Mouse (Mus musculus) lung, adult 2 months (tissue): Measurements from ENCODE around the gene Flot2. TPM values are rescaled to one million over a fixed set of nuclear protein-coding genes. Genes with fewer than 3 reads are reported as not detected.

Experiments used
- DNase-seq: peaks from one replicate; pipeline ENCODE4 v3.0.0; 2022
- H3K4me1 ChIP-seq: fragments of 200-500 bp; 2 replicates; pipeline ENCODE4 v1.6.1; 2011; ENCODE audit warnings: low read length; ENCODE audit not compliant: control insufficient read depth, insufficient read depth
- H3K4me3 ChIP-seq: fragments of 200-500 bp; replicated peaks from 2 replicates; pipeline ENCODE3; 2011; ENCODE audit warnings: low read depth, mild to moderate bottlenecking, control low read depth, low read length; ENCODE audit errors: extremely low read depth
- CTCF ChIP-seq: fragments of 200-500 bp; IDR thresholded peaks from 2 replicates; pipeline ENCODE4 v1.5.1; 2011; ENCODE audit warnings: mild to moderate bottlenecking, low read length, control low read depth; ENCODE audit not compliant: insufficient read depth
- POLR2A ChIP-seq: fragments of 200-500 bp; IDR thresholded peaks from 2 replicates; pipeline ENCODE4 v1.6.1; 2011; ENCODE audit warnings: low read depth, mild to moderate bottlenecking, control low read depth, low read length, borderline replicate concordance; ENCODE audit errors: extremely low read depth
- WGBS: fragments of 180-500 bp; shearing (Covaris S2); methylation state at CpG from one replicate; pipeline ENCODE4 v1.1.7; 2018; 5-methylcytosine and 5-hydroxymethylcytosine counted together
- polyA plus RNA-seq: library from polyadenylated mRNA; depleted of rRNA; stranded (reverse); fragments of >200 nt; gene quantifications from 2 replicates; pipeline ENCODE4 v1.2.3, GENCODE M21; 2012; rRNA removed

The Flot2 gene
- polyA plus RNA-seq, 1 experiment = 145 TPM

DNA sequence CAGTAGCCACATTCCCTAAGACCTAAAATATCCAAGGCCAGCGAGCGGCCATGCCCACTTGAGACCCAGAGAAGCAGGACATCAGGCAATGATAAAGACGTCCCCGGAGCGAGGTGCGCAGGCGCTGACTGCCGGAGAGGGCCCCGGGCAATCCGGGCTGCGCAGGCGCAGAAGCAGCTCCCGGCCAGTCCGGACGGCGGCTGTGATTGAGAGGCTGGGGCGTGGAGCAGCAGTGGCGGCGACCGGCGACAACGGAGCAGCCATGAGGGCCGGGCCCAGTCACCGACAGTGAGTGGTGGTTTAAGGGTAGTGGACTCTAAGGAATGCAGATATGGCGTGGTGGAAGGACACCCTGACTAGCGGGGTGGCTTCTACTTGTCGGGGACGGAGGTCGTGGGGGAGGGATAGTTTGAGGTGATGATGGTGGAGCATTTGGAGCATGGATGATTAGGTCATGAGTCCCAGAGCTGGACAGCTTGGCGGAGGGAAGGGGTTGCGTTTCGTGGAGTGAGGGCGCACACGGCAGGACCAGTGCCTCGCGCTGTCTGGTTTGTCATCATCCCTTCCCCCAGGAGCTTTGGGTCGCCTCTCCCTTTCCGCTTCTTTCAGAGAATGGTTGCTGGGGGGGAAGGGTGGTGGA lies 56.9 kb downstream of the Flot2 start, which contains the start of gene Fam222b:
Gene Fam222b (plus strand): TSS at position 157 of the 640 bp plus-strand sequence.
- H3K4me3 ChIP-seq = peak within 1 kb of the TSS; percentile 96
- 1% methylated on average over 38 of the region's 38 CpGs for WGBS
- TF ChIP-seq CTCF = no peak
- TF ChIP-seq POLR2A = peak; percentile 80
- DNase-seq = peak; percentile 86
- peaks cover 10% of the 10 kb centered on the region for H3K4me1 ChIP-seq

DNA sequence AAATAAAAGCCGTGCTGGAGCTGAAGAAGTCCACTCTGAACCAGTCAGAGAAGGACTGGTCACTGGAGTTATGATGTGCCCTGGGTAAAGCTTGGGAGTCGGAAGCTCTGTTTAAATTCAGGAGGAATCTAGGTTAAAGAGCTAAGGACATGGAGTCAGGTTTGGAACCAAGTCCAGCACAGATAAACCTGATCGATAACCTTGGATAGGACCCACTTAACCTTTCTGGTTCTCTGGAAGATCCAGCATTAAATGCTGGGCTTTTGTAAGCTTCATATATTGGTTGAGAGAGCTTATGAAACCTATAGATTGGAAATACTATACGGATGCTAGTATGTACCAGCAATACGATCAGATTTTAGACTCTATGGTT lies 57.4 kb downstream of the Flot2 start:
- no peak for DNase-seq
- TF ChIP-seq CTCF = no peak
- TF ChIP-seq POLR2A = no peak
- Histone ChIP-seq H3K4me3 (peak overlapping the region; percentile 96), H3K4me1 (peaks cover 10% of the 10 kb centered on the region)
- 12% methylated on average over 5 of the region's 5 CpGs for WGBS

DNA sequence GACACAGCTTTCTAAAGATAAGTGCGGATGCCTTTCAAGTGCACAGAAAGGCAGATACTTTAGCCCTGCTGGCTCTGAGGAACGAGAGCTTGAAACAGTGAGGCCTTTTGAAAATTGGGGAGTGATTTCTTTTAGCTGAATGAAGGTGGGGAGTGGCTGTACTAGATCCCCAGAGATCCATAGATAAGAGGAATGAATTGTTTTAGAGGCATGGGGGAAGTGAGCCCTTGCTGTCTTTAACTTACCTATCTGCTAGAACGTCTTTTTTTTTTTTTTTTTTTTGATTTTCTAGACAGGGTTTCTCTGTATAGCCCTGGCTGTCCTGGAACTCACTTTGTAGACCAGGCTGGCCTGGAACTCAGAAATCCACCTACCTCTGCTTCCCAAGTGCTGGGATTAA lies 59.3 kb downstream of the Flot2 start:
- WGBS = 26% methylated on average over 3 of the region's 3 CpGs

DNA sequence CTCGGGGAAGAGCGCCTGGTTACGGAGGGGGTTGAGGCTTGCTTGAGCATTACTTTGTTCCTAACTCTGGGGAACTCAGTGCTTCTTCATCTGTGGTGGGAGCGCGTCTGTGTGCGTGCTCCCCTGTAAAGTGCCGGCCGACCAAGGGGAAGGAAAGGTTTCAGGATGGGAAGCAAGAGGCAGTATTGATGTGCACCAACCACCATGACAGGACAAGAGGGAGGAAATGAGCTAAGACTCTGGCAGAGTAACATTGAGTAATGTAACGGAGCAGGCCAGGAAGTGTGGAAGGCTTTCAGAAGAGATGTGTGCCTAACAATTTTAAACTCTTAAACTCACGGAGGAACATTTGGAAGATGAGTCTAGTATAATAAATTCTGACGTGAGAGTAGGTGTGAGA lies 63.0 kb downstream of the Flot2 start:
- TF ChIP-seq POLR2A (no peak), CTCF (no peak)
- no peak for DNase-seq
- no peak overlapping the region for H3K4me3 ChIP-seq
- WGBS = 48% methylated on average over 11 of the region's 11 CpGs
- H3K4me1 ChIP-seq = peaks cover 12% of the 10 kb centered on the region

More for the DNA sequence above, 59.3 kb downstream of the Flot2 start:
- Histone ChIP-seq H3K4me1 (peaks cover 17% of the 10 kb centered on the region), H3K4me3 (no peak overlapping the region)
- TF ChIP-seq POLR2A (no peak), CTCF (no peak)
- no peak for DNase-seq

DNA sequence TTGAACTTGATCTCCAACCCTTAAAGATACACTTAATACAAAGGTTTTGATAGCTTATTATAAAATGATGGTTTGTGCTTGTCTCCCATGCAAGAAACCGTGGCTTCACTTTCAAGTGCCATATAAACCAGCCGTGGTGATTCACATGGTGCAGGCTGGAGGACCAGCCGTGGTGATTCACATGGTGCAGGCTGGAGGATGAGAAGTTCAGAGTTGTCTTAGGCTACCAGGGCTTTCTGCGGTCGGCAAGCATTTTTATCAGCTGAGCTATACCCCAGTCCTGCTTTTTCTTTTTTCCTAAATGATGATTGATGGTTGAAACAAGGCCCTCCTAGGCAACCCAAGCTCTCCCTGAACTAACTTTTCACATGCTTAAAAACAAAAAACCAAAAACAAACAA lies 64.4 kb downstream of the Flot2 start:
- Histone ChIP-seq H3K4me3 (no peak overlapping the region), H3K4me1 (peaks cover 10% of the 10 kb centered on the region)
- TF ChIP-seq CTCF = no peak
- no peak for TF ChIP-seq POLR2A
- DNase-seq = no peak
- WGBS = 74% methylated on average over 5 of the region's 5 CpGs

DNA sequence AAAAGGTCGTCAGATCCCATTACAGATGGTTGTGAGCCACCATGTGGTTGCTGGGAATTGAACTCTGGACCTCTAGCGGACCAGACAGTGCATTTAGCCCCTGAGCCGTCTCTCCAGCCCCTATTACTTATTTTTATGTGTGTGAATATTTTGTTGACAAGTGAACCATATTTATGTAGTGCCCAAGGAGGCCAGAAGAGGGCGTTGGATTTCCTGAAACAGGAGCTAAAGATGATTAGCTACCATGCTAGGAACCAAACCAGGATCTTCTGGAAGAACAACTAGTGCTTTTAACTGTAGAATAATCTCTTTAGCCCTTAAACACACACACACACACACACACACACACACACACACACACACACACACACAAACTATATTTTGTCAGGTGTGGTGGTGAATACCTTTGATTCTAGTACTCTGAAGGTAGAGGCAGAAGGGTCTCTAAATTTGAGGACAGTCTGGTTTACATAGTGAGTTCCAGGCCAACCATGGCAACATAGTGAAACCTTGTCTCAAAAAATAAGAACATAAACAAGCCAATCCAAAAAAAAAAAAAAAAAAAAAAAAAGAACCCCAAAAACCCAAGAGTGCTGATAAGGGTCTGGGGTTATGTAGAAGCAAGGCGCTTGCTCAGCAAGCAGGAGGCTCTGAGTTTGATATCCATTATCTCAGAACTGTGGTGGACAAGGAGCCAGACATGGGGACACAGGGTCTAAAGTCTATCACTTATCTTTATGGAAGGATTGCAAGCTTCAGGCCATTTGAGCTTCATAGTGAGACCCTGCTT lies 65.4 kb downstream of the Flot2 start:
- Histone ChIP-seq H3K4me3 (no peak overlapping the region), H3K4me1 (peaks cover 7% of the 10 kb centered on the region; the same call in 1 of the 2 replicates)
- no peak for DNase-seq
- TF ChIP-seq CTCF (no peak), POLR2A (no peak)
- WGBS = 64% methylated on average over 5 of the region's 5 CpGs

DNA sequence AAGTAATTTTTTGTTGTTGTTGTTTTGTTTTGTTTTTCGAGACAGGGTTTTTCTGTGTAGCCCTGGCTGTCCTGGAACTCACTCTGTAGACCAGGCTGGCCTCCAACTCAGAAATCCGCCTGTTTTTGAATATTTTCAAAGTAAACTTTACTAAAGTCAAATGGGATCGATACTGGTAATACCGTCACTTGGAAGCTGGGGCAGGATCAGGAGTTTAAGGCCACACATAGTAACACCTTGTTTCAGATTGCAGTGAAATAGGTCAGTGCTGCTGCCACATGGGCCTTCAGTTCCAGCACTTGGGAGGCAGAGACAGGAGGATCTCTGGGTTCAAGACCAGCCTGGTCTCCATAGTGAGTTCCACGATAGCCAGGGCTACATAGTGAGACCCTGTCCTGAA lies 66.8 kb downstream of the Flot2 start:
- TF ChIP-seq POLR2A = no peak
- TF ChIP-seq CTCF = no peak
- DNase-seq = no peak
- WGBS = 91% methylated on average over 5 of the region's 5 CpGs

More for the DNA sequence above, 66.8 kb downstream of the Flot2 start:
- Histone ChIP-seq H3K4me3 (no peak overlapping the region), H3K4me1 (peaks cover 7% of the 10 kb centered on the region; the same call in 1 of the 2 replicates)

Other genes starting within 250 kb of the Flot2 start
- gene Pipox, start 143.8 kb upstream of the Flot2 start, polyA plus RNA-seq = 0.60 and 1.3 TPM in 2 replicates
- gene Sez6, start 107.1 kb upstream of the Flot2 start, polyA plus RNA-seq = 0.12 and 0.19 TPM in 2 replicates
- 50.4 and 55.3 TPM in 2 replicates for gene Phf12, start 55.2 kb upstream of the Flot2 start, polyA plus RNA-seq
- 7.9 and 8.7 TPM in 2 replicates for gene Dhrs13, start 5.7 kb upstream of the Flot2 start, polyA plus RNA-seq
- 23.9 and 27.8 TPM in 2 replicates for gene Eral1, start 42.5 kb downstream of the Flot2 start, polyA plus RNA-seq
- gene Fam222b, start 56.7 kb downstream of the Flot2 start, polyA plus RNA-seq = 21.6 and 25.6 TPM in 2 replicates
- gene Traf4, start 127.7 kb downstream of the Flot2 start, polyA plus RNA-seq = 37.0 and 42.8 TPM in 2 replicates
- 16.1 and 18.9 TPM in 2 replicates for gene Nek8, start 138.7 kb downstream of the Flot2 start, polyA plus RNA-seq
- gene Tlcd1, start 138.8 kb downstream of the Flot2 start, polyA plus RNA-seq = 38.0 and 44.2 TPM in 2 replicates
- gene Rpl23a, start 145.7 kb downstream of the Flot2 start, polyA plus RNA-seq = 103 and 212 TPM in 2 replicates
- 45.4 and 59.2 TPM in 2 replicates for gene Rab34, start 150.5 kb downstream of the Flot2 start, polyA plus RNA-seq
- 0.87 and 1.4 TPM in 2 replicates for gene Proca1, start 155.5 kb downstream of the Flot2 start, polyA plus RNA-seq
- gene Sdf2, start 207.8 kb downstream of the Flot2 start, polyA plus RNA-seq = 67.6 and 81.7 TPM in 2 replicates
- gene Supt6, start 208.1 kb downstream of the Flot2 start, polyA plus RNA-seq = 21.0 and 26.5 TPM in 2 replicates
- 53.9 and 65.4 TPM in 2 replicates for gene 2610507B11Rik, start 223.8 kb downstream of the Flot2 start, polyA plus RNA-seq